Mouse (Mus musculus) heart, adult 2 months (tissue): Measurements from ENCODE around the gene Meis2. TPM values are rescaled to one million over a fixed set of nuclear protein-coding genes. Genes with fewer than 3 reads are reported as not detected.
A peak's percentile ranks its signal among the peaks of the same experiment; 100 is the strongest.

ENCODE experiments used
- DNase-seq, 2 experiments: peaks; one replicate each; pipeline ENCODE4 v3.0.0; 2021
- H3K27ac ChIP-seq: fragments of 200-600 bp; 2 replicates; pipeline ENCODE4 v1.8.1; 2022
- H3K27me3 ChIP-seq: fragments of 200-500 bp; 2 replicates; pipeline ENCODE4 v1.6.1; 2012; ENCODE audit warnings: mild to moderate bottlenecking, low read length, inconsistent platforms, mixed read lengths; ENCODE audit not compliant: control insufficient read depth, insufficient read depth
- H3K36me3 ChIP-seq: fragments of 200-500 bp; 2 replicates; pipeline ENCODE4 v1.6.1; 2012; ENCODE audit warnings: low read length, inconsistent platforms; ENCODE audit not compliant: control insufficient read depth, insufficient read depth
- H3K4me1 ChIP-seq: fragments of 200-500 bp; 2 replicates; pipeline ENCODE4 v1.6.1; 2011; ENCODE audit warnings: low read length; ENCODE audit not compliant: control insufficient read depth, insufficient read depth
- H3K4me3 ChIP-seq: fragments of 200-600 bp; 2 replicates; pipeline ENCODE4 v1.8.1; 2022
- H3K79me2 ChIP-seq: fragments of 200-500 bp; replicated peaks from 2 replicates; pipeline ENCODE4 v1.6.1; 2012; ENCODE audit warnings: mild to moderate bottlenecking, inconsistent platforms, low read length, moderate library complexity, mixed read lengths; ENCODE audit not compliant: control insufficient read depth, insufficient read depth
- H3K9ac ChIP-seq: fragments of 200-500 bp; 2 replicates; pipeline ENCODE4 v1.6.1; 2012; ENCODE audit warnings: low read depth, mild to moderate bottlenecking, control low read depth, inconsistent platforms, low read length, mixed read lengths
- CTCF ChIP-seq: fragments of 200-600 bp; IDR thresholded peaks from 2 replicates; pipeline ENCODE4 v1.8.1; 2022; ENCODE audit warnings: antibody characterized with exemption, mild to moderate bottlenecking, moderate library complexity
- EP300 ChIP-seq: fragments of 200-500 bp; IDR thresholded peaks from 2 replicates; pipeline ENCODE4 v1.6.1; 2011; ENCODE audit warnings: low read depth, low read length, control low read depth; ENCODE audit not compliant: insufficient read depth
- POLR2A ChIP-seq: fragments of 200-500 bp; IDR thresholded peaks from 2 replicates; pipeline ENCODE4 v1.6.1; 2011; ENCODE audit warnings: mild to moderate bottlenecking, low read depth, low read length, control low read depth; ENCODE audit not compliant: insufficient read depth
- WGBS: fragments of 180-500 bp; shearing (Covaris S2); methylation state at CpG from one replicate; pipeline ENCODE4 v1.1.7; 2018; 5-methylcytosine and 5-hydroxymethylcytosine counted together
- intact Hi-C: fragments of 180-260 bp; cut with DNase I; formaldehyde crosslinking; loops from one replicate; pipeline ENCODE4 v1.15.1; 2025
- polyA plus RNA-seq: library from polyadenylated mRNA; depleted of rRNA; stranded (reverse); fragments of >200 nt; gene quantifications from 2 replicates; pipeline ENCODE4 v1.2.3, GENCODE M21; 2012
- total RNA-seq, 2 experiments: library from RNA; stranded (reverse); gene quantifications; 2 replicates each; pipeline ENCODE4 v1.2.3; 2021

The Meis2 gene
- total and polyA plus RNA-seq, 3 experiments, result 16.9 to 30.4 (median 24.9) TPM

- 83% methylated on average over 2 of the region's 2 CpGs for WGBS
- DNase-seq, result no peak
- H3K4me3 ChIP-seq, result no peak overlapping the region
- H3K4me1 ChIP-seq, result peaks cover 1% of the 10 kb centered on the region; the same call in 1 of the 2 replicates
- no peak overlapping the region for H3K27ac ChIP-seq
- H3K9ac ChIP-seq, result no peak overlapping the region
- no peaks in the 10 kb centered on the region for H3K27me3 ChIP-seq
- intact Hi-C loops, result no loop called here
- no peaks in the 10 kb centered on the region for H3K36me3 ChIP-seq
- no peaks in the 10 kb centered on the region for H3K79me2 ChIP-seq
- no peak for TF ChIP-seq EP300
- no peak for TF ChIP-seq POLR2A
- 0 out of 2 replicates have a peak, but pooled peaks have one; percentile 7 for TF ChIP-seq CTCF
Measured at GRCm38 (mm10) chr2:115962113-115962512, 103.5 kb downstream of the Meis2 start.

GRCm38 (mm10) chr2:115960615-115961014 is 105.0 kb downstream of the Meis2 start:
- DNase-seq, result no peak
- 94% methylated on average over 7 of the region's 7 CpGs for WGBS
- H3K4me1 ChIP-seq, result peaks cover 1% of the 10 kb centered on the region; the same call in 1 of the 2 replicates
- no peak overlapping the region for H3K4me3 ChIP-seq
- no peak overlapping the region for H3K9ac ChIP-seq
- no peaks in the 10 kb centered on the region for H3K79me2 ChIP-seq
- no peaks in the 10 kb centered on the region for H3K36me3 ChIP-seq
- H3K27ac ChIP-seq, result no peak overlapping the region
- no peaks in the 10 kb centered on the region for H3K27me3 ChIP-seq
- intact Hi-C loops, result no loop called here
- no peak for TF ChIP-seq CTCF
- no peak for TF ChIP-seq EP300
- no peak for TF ChIP-seq POLR2A

- TF ChIP-seq CTCF, result no peak
- TF ChIP-seq EP300, result no peak
- no peak for TF ChIP-seq POLR2A
- intact Hi-C loops, result no loop called here
- H3K36me3 ChIP-seq, result no peaks in the 10 kb centered on the region
- DNase-seq, result no peak
- no peaks in the 10 kb centered on the region for H3K4me1 ChIP-seq
- H3K79me2 ChIP-seq, result no peaks in the 10 kb centered on the region
- no peak overlapping the region for H3K27ac ChIP-seq
- H3K9ac ChIP-seq, result no peak overlapping the region
- no peak overlapping the region for H3K4me3 ChIP-seq
- WGBS, result 61% methylated on average over 2 of the region's 2 CpGs
- no peaks in the 10 kb centered on the region for H3K27me3 ChIP-seq
Measured at GRCm38 (mm10) chr2:115956786-115957185, 108.9 kb downstream of the Meis2 start.

DNA sequence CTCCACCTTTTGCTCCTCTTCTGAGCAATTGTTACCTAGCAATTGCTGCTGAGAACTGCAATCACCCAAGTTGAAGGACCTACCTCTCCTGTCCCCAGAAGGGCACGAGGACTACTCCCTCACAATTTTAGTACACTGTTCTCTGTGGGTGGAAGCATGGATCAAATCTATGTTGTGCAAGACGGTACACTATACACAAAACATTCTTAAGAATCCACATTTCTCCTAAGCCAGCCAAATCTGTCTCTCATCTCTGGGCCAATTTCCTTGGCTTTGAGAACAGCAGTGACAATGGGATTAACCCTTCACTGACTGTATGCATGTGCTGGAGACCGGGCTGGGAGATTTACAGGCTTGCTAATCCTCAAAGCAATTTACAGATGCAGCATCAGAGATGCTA is 115.0 kb downstream of the Meis2 start:
- Histone ChIP-seq H3K27me3 (no peaks in the 10 kb centered on the region), H3K27ac (no peak overlapping the region), H3K9ac (no peak overlapping the region), H3K36me3 (no peaks in the 10 kb centered on the region), H3K79me2 (no peaks in the 10 kb centered on the region), H3K4me1 (no peaks in the 10 kb centered on the region), H3K4me3 (no peak overlapping the region)
- WGBS, result 58% methylated on average over 3 of the region's 3 CpGs
- TF ChIP-seq EP300 (no peak), POLR2A (no peak), CTCF (no peak)
- DNase-seq, result no peak
- intact Hi-C loops, result no loop called here

DNA sequence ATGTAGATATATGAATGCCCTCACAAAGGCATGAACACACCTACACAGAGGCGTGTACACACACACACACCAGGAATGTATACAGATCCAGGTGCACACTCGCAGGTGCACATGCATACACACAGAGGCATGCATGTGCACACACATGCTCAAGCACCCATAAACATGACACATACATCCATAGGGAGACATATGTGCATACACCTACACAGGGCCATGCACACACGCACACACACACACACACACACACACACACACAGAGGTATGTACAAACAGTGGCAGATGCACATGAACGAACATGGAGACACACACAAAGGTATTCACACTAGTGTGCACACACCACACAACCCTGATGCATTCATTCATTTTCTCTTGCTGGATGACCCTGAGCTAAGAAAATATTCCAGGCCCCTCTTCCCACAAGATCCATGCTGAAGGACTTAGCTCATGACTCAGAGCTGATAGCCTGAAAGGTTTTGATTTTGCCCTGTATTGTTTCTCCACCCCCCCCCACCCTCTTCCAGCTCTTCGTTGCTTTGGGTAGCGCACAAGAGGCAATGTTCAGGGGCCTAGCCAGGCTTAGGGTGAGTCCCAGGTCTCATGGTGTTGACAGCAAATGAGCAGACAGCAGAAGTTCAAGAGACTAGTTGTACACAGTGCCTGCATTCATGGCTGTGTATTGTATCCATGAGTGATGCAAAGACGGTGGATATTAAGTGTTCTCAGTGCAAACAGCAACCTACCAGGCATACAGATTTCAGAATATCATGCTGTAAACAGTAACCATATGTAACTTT is 116.8 kb downstream of the Meis2 start:
- Histone ChIP-seq H3K79me2 (no peaks in the 10 kb centered on the region), H3K4me1 (no peaks in the 10 kb centered on the region), H3K27ac (no peak overlapping the region), H3K4me3 (no peak overlapping the region), H3K27me3 (no peaks in the 10 kb centered on the region), H3K9ac (no peak overlapping the region), H3K36me3 (no peaks in the 10 kb centered on the region)
- DNase-seq, result no peak
- intact Hi-C loops, result no loop called here
- no peak for TF ChIP-seq CTCF
- TF ChIP-seq EP300, result no peak
- TF ChIP-seq POLR2A, result no peak
- 83% methylated on average over 7 of the region's 7 CpGs for WGBS

- H3K27ac ChIP-seq, result no peak overlapping the region
Measured at GRCm38 (mm10) chr2:115947714-115948226, 117.9 kb downstream of the Meis2 start.

More at GRCm38 (mm10) chr2:115947714-115948226, 117.9 kb downstream of the Meis2 start:
- Histone ChIP-seq H3K27me3 (no peaks in the 10 kb centered on the region), H3K4me3 (no peak overlapping the region), H3K9ac (no peak overlapping the region), H3K79me2 (no peaks in the 10 kb centered on the region), H3K4me1 (no peaks in the 10 kb centered on the region), H3K36me3 (no peaks in the 10 kb centered on the region)
- no peak for TF ChIP-seq EP300
- TF ChIP-seq CTCF, result no peak
- TF ChIP-seq POLR2A, result no peak
- WGBS, result 28% methylated on average over 7 of the region's 7 CpGs
- intact Hi-C loops, result no loop called here
- DNase-seq, result no peak
